Mouse (Mus musculus) cerebellum, adult 8-10 months (tissue): ENCODE measurements at regions not wholly inside any gene's neighbourhood (a gene's known extent, or its start where the extent isn't known, plus 50 kb on each side); places are given as distances from the start of the nearest gene placed in this dataset.

Source experiments
- DNase-seq: peaks from one replicate; pipeline ENCODE4 v3.0.0; 2022

DNA sequence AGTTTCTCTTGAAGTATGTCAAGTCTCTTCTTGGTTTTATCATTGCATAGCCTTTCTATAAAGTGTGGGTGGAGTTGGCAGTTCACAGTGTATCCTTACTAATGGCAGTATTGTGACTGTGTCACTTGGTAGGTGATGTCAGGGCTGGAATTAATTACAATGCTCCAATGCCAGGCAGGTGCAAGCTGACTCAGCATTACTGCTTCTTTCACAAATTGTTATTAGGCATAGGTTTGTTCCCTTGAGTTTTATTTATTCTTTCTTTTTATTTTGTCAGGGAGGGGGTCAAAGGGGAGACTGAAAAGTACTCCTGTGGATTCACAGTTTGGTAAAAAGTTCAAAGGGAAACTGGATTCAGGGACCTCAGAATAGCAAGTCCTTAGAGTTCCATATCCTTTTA lies 119.6 kb upstream of the Rbms1 start:
- DNase-seq, result no peak

DNA sequence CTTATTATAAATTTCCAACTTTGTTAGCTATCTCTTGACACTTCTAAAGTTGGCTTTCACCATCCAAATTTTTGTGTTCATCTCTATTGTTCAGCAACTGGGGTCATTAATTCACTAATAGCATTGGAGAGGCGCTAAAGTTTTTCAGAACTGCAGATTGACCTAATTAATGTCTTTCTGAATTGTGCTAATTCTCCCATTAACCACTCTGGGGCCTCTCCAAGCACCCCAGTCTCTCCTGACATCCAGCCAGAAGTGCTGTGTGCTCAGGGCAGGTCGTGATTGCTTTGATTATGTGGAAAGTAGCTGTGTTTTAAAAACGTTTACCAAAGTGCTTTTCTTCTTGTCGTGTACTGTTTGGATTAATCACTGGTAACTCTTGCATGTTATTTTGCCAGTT lies 117.0 kb upstream of the Rbms1 start:
- DNase-seq, result no peak

DNA sequence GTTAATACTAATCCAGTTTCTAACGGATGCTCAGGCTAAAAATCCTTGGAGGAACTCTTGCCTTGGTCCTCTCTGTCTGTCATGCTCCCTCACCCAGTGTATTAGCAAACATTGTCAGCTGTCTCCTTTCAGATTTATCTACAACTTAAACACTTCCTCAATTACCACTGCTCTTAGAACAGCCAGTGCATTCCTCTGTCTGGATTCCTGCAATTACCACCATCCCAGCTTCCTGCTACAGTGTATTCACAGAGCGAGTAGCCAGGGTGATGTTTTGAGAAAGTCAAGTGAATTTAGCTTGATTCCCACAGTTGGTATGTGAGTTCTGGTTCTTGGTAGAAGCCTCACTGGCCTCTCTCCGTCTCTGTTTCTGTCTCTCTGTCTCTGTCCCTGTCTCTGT lies 108.0 kb upstream of the Rbms1 start:
- no peak for DNase-seq

DNA sequence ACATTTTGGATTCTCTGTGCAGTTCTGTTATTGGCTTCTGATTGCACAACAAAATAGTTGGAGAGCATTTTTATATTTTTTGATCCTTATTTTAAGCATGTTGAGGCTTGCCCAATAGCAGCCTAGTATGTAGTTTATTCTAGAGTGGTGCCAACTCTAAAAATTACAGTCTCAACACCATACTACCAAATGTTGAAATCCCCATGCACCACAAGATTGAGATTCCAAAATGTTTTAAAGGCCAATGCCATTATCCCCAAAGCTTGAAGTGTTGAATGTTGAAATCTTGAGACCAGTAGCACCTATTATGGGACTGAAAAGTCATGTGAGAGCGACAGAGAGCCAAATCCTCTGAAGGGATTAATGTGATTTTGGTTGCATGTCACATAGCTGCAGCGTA lies 104.9 kb upstream of the Rbms1 start:
- no peak for DNase-seq

DNA sequence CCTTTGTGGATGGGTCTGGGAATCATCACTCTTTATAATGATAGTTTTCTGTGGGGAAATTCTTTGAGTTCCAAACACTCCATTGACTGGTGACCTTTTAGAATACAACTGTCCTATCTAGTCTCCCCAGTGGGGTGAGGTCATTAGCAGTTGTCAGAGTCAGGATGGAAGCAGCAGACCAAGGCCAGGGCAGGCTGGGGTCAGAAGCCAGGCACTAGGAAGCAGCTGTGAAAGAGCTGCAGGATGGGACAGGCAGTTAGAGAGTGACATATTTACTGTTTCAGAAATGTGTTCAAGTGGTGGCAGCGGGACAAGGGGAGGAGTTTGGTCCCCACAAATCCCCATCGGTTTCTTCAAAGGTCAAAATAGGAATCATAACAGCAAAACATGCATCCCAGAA lies 99.1 kb upstream of the Rbms1 start:
- DNase-seq, result no peak

DNA sequence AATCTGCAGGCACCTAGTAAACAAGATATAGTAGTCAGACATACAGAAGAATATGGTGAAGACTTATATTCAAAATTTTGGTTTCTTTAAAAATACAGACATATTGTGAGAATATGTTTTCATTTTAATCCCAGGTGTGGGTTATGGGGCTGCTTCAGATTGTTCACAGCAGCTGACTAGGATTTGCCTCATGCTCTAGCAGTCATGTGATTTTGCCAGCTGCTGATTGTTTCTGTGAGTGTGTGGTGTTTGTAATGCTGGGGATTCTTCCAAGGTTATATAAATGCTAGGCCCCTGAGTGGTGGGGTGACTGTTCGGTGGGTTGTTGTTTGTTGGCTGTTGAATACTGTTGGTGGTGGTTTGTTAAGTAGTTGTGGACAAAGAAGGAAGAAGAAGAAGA lies 97.9 kb upstream of the Rbms1 start:
- no peak for DNase-seq

DNA sequence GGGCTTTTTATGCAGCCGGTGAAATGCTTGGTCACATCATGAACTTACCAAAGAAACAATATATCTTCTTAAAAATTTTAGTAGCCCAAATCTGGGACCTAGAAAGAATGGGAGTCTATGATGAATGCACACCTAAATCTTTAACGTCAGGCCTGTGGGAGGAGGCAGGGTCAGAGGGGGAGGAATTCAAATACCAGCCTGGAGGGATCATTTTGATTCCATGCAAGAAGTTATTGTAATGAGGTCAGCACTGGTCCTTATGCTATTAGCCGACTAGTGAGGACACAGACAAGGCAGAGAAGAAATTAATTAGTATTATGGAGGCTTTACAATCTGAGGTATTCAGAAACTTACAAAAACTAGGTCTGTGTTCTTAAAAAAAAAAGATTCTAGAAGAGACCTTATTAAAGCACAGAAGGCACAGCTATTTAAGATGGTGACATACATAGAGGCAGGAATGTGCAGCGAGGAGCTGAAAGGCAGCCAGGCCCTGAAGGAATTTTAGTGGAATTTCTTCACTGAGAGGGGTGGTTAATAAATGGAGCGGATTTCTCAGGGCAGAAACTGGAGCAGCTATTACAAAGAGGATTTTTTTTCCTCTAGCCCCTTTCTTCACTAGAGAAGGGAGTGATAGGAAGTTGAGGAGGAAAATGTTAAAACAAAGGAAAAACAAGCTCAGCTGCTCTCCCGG lies 95.7 kb upstream of the Rbms1 start:
- DNase-seq, result no peak

DNA sequence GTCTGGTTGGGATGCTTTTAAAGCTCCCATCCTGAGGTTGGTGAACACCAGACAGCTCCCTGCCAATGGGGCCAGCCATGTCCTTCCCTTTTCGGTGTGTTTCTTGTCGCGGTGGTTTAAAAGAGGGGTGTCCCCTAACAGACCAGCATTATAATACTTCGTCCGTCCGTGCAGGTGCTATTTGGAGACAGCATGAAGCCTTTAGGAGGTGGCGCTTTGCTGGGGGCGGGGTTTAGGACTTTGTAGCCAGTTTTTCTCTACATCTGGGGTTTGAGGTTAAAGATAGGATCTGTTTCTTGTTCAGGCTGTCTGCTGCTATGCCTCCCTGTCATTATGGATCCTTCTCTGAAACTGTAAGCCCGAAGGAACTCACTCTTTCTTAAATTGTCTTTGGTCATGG lies 89.3 kb upstream of the Rbms1 start:
- no peak for DNase-seq

DNA sequence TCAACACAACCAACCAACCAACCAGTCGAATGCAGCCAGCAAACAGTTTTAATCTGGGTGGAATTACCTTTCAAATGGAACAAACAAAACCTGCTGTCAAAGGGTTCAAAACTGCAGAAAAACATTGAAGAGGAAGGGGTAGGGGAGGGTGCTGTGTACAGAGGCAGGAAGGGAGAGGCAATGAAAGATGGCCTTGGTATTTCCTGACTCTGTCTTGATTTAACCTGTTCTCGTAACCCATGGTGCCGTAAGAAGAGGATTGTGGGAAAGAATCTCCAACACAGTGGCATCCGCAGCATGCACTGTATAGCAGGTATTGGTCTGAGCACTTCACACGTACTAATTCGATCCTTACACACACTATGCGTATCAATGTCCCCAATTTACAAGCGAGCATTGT lies 88.8 kb upstream of the Rbms1 start:
- DNase-seq, result no peak

DNA sequence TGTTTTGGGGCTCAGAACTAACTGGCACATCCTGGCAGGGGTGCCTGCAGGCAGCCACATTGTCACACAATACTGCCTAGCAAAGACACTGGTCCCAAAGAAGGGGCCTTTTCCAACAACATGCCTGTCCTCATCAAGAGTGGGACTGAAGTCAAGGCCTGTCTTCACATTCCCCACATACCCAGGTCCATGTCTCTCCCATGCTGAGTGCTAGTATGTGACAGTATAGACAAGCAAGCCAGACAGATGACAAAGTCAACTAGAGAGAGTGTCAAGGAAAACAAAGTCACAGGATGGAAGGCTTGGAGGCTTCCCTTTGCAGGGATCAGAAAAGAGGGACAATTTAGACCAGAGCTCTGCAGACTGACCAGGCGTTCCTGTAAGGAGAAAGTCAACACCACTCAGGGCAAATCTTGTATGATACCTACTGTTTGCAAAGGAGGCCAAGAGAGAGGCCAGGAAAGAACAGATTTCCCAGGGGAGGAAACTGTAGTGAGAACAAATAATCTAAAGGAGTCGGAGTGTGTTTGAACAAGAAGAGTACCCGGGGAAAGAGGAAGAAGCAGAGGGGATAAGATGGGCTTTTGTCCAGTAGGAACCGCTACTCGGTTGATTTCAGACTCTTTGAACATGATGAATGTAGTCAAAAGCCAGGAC lies 83.2 kb upstream of the Rbms1 start:
- DNase-seq, result no peak

DNA sequence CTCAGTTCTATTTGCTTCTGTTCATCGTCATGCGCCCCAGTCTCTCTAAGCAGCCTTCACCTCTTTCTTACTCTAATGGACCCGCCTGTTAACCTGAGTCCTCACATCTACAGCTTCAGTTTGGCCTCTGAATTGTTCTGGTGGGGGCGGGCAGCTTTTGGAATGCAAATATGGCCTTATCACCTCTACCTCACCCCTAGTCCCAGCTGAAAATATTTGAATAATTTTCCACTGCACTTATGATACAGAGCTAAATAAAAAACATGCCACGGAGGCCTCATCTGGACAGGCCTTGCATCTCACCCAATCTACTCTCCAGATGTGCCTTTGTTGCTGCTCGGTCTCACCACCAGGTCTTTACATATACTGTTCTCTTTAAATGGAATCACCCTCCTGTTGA lies 82.5 kb upstream of the Rbms1 start:
- DNase-seq, result no peak

DNA sequence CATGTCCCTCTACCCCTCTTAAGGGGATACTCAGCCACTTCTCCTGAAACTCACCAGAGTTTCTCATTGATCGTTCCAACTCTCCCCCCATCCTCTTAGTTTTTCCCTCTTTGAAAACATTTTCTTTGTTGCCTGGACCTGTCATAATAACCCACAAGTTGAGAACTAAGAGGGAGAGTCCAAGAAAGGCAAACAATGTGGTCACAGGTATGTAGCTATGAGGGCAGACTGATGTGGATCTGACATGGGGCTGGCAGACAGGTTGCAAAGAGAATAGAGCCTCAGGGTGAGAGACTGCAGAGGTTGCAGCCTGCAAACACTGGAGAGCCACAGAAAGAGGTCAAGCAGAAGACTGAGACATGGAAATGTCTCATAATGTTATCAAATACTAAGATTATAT lies 69.9 kb upstream of the Rbms1 start:
- no peak for DNase-seq

DNA sequence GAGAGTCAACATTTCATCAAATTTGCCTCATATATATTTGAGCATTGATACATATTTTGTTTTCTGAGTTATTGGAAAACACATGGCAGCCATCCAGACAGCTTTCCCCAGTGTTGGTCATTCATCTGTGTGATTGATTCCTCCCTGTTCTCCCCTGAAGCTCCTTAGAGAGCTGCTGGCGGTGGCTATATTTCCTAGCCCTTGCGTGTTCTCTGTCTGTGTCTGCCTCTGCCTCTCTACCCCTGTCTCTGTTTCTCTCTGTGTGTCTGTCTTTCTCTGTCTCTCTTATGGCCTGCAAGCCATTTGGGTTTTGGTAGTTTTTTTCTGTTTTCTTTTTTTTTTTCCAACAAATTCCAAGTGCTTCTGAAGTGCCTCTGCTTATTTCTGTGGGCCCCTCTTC lies 66.7 kb upstream of the Rbms1 start:
- no peak for DNase-seq

DNA sequence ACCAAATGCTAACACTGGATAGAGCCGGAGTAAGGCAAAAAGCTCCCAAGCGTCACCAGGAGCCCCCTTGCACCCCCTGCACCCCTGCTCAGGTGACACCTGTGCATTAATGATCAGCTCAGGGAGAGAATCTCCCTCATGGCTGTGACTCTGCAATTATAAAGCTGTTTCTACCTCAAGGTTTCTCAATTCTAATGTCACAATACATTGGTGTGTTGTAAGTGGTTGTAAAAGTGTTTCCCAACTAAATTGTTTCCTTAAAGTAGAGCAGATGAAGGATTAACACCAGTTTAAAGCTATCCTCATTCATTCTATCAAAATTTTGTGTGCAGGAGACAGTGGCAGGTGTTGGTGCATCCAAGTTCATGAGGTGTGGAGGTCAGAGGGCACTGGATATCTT lies 65.6 kb upstream of the Rbms1 start:
- DNase-seq, result no peak

DNA sequence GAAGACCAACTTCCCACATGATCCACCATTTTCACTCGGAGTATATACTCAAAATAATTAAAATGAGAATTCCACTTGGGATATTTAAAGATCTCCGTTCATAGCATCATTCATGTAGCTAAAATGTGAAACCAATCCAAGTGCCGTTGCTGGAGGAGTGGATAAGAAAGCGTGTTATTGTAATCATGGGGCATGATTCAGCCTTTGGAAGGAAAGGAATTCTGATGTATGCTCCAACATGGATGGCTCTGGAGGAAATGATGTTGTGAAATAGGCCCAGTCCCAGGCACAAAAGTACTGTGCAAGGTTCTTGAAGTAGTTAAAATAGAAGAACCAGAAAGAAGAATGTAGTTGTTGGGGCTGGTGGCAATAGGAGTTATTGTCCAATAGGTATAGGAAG lies 64.7 kb upstream of the Rbms1 start:
- DNase-seq, result no peak

DNA sequence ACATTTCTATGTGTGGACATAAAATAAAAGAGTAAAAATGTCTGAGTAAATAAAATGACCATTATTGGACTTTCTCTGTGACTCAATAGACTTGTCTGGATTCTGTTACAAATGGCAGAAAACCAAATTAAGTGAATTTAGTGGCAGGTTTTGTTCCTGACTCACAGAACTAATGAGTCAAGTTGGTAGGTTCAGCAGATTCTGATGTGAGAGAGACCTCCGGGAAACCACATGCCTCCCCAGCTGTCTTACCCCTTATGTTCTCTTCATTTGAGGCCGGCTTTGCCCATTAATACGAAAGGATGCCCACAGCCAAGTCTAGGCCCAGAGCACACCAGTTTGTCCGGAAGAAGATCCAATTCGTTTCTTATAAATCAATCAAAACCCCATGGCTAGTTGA lies 59.4 kb upstream of the Rbms1 start:
- no peak for DNase-seq

DNA sequence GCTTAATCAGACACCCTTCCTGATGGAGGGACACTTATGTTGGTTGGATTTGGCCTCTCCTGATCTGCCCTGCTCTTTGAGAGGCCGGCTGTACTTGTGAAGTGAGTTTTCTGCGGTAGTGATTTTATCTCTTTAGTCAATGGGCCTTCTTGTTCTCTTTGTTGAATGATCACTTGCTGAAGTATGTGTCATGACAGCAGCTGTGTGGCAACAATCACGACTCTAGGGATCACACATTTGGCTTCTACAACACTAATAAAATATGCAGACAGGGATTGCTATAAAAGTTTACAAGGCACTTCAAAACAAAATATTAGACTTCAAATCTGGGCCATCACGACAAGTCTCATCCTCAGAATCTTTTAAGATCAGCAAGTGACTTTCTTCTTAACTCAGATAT lies 57.8 kb upstream of the Rbms1 start:
- DNase-seq, result no peak

DNA sequence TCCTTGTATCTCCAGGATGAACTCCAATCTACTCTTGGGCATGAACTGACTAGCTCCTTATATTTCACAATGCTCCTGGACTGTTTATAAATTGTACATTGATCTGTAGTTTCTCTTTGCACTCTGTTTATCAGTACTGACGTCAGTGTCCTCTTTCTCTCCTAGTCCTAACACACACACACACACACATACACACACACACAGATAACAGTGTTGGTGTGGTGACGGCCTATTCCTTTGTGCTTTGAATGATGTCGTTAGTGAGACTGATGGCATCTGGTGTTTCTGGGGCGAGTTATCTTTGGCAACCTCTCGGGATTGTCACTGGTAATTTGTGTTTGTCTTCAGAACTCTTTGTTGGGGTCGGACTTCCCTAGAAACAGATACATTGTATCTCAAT lies 50.0 kb upstream of the Rbms1 start:
- DNase-seq, result no peak
